Mouse (Mus musculus): Measurements from ENCODE around the gene Hrasls5. TPM values are rescaled to one million over a fixed set of nuclear protein-coding genes. Genes with fewer than 3 reads are reported as not detected.

Gene Hrasls5
- total RNA-seq (2023), result not detected

GRCm38 (mm10) chr19:7611942-7612757, at the start of gene Hrasls5:
Hrasls5 (plus strand) TSS chr19:7612541.

GRCm38 (mm10) chr19:7606801-7607689, 5.3 kb upstream of the Hrasls5 start, which contains the start of gene Lgals12:
Lgals12 (minus strand) TSS chr19:7607193.

Other genes starting within 250 kb of the Hrasls5 start
- gene Spindoc, start 229.5 kb upstream of the Hrasls5 start, total RNA-seq (2023), result 1 to 10 TPM; 6.2 to 8.8 TPM
- 1 to 10 TPM; 2.5 to 3.2 TPM for gene 2700081O15Rik, start 194.9 kb upstream of the Hrasls5 start, total RNA-seq (2023)
- gene Rtn3, start 129.3 kb upstream of the Hrasls5 start, total RNA-seq (2023), result 100 to 1,000 TPM; 132 to 139 TPM
- gene Atl3, start 118.5 kb upstream of the Hrasls5 start, total RNA-seq (2023), result 10 to 100 TPM; 28.9 to 29.9 TPM
- 1 to 10 TPM; 3.6 to 7.2 TPM for gene Pla2g16, start 55.1 kb upstream of the Hrasls5 start, total RNA-seq (2023)
- not detected for gene Lgals12, start 5.3 kb upstream of the Hrasls5 start, total RNA-seq (2023)
- gene Slc22a19, start 98.8 kb downstream of the Hrasls5 start, total RNA-seq (2023), result not detected
- gene Slc22a26, start 190.1 kb downstream of the Hrasls5 start, total RNA-seq (2023), result not detected